Mouse (Mus musculus): Measurements from ENCODE around the gene Bhlha15.

The Bhlha15 gene

DNA sequence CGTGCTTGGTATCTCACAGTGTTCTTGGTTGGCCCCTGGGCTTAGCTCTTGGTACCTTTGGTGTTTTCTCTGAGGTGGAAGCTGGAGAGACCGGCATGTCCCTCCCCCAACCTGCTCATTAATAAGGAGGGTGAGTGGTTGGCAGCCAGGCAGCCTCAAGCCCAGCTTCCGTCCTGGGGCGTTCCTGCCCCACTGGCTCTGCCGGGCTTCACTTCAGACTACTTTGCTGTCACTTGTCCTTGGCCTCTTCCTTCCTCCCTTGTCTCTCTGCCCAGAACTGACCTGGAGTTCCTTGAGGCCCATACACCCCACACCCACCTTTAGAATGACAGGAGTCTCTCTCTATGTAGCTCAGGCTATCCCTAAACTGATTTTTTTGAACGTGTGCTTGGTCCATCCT is 2.6 kb downstream of the Bhlha15 start:
- no peak for DNase-seq

DNA sequence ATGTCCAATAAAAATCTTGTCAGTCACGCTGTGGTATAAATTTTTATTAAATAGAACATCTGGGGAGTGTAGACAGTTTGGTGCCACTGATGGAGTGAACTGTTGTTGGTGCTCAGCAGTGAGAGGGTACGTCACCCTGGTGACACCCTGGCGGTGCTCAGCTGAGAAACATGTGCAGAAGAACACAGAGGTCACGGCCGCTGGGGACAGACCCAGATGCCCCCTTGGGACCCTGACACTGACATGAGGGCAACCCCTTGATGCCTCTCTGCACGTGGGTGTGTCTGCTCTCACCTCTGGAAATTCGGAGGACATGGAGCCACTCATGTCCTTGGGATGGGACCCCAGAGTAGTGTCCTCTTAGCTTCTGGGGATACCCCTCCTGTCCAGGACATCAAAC is 4.3 kb downstream of the Bhlha15 start:
- DNase-seq: no peak

DNA sequence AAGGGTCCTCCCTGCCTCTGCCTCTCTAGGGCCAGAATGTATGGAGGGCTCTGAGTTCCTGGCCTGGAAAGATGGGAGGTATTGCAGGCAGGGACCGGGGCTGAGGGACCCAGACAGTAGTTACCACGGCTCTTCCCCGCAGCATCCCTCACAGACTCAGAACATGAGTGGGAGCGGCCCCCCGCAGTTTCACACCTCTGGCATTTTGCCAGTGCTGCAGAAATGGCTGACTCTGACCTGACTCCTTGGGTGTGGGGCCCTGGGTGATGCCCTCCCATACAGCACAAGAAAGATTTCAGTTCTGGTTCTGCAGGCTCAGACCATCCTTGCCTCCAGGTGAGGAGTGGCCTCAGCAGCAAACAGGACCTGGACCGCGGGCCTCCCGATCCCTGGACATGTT is 5.5 kb downstream of the Bhlha15 start:
- no peak for DNase-seq

DNA sequence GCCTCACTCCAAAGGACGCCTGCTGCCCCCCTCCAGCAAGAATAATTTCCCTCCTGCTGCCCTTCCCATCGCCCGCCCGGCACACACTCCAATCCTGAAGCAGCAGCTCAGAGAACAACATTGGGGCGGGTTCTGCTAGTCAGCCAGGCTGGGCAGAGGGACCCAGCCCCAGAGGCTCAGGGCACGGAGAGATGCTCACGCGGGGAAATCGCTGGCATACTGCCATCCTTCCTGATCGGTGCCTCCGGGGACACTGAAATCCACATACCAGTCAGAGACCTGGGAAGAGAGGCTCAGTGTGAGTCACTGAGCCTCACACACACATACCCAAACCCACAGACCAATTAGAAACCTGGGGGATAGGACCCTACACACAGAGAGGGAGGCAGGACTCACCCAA is 10.5 kb downstream of the Bhlha15 start:
- peak in 1 of 2 experiments; percentile 59 for DNase-seq

DNA sequence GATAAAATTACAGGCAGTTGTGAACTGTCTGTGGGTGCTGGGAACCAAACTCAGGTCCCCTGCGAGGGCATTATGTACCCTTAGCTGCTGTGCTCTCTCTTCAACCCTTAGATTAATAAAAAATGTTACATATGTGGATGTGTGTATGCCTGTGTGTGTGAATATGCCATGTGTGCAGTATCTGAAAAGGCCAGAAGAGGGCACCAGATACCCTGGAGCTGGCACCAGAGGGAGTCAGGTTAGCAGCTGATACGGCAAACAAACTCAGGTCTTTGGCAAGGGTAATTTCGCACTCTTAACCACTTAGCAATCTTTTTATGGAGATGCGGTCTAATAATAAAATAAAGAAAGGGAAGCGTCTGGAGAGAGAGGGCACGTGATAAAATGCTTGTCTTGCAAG is 12.3 kb downstream of the Bhlha15 start:
- peak in 1 of 2 experiments; percentile 57 for DNase-seq

DNA sequence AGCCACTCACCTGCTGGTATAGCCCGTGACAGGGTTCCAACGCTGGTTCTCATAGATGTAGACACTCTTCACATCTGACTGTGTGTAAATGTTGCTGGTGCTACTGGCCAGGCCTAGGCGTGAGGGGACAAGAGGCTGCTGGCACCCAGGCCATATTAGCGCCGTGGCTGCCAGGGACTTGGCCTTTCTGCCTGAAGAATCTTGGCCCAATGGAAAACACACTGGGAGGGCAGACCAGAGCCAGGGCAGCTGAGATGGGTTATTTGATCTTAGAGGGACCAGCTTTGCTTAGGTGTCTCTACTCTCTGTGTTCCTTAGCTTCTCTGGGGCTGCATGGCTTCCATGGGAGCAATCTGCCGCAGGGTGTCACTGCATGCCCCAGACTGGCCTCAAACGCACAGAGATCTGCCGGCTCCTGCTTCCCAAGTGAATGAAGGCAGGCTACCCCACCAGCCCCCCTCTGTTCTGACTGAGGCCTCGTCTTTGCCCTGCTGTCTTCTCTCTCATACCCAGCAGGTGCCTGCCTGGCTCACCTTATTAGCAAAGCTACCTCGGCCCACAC is 13.4 kb downstream of the Bhlha15 start:
- peak; percentile 61 to 64 for DNase-seq

DNA sequence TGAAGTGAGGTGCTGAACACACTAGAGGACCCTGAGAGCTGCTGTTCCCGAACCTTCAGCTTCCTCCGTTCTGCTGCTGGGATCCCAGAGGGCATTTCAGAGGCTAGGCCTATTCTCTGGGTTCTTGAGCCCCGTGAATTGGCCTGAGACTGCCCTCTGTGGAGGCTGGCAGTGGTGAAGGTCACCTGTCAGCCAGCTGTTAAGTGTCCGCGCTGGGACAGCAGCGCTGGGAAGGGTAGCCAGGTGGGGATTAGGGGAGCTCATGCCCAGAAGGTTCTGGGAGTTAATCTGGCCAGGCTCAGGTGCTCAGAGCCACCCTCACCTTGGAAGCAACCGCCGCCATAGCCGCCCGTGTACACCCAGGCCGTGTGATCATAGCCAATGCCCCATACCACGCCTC is 14.2 kb downstream of the Bhlha15 start:
- DNase-seq: no peak

DNA sequence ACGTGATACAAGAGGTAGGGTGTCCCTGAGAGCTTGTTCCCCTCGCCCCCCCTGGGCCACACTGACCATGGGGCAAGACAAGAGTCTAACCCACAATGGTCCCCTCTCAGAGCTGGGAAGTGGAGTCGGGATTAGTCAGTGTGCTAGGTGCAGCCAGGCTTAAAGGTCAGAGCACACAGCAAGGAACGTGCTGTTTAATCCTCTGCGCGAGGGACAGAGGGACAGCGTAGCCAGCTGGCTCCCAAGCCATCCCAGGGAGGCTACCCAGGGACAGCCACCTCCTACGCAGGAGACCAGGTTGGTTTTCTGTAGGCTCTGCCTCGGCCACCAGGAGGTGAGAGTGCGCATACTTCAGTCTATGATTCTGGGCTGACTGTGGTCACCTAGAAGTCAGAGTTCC is 14.8 kb downstream of the Bhlha15 start:
- DNase-seq: no peak

DNA sequence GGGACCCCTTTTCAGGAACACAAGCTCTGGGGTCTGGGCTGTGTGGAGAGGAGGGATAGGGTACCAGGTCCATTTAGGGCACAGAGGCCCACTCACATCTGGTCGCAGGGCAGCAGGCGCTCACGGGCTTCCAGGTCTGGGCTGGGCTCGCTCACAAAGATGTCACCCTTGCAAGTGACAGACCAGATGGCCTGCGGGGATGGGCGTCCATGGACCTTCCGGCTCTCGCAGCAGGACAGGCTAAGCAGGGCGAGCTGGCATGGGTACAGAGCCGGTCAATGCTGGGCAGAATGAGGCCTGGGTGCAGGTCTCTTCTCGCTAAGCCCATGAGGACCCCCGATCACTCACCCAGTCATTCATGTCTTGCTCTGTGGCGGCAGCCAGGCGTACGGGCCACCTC is 16.0 kb downstream of the Bhlha15 start:
- no peak for DNase-seq

DNA sequence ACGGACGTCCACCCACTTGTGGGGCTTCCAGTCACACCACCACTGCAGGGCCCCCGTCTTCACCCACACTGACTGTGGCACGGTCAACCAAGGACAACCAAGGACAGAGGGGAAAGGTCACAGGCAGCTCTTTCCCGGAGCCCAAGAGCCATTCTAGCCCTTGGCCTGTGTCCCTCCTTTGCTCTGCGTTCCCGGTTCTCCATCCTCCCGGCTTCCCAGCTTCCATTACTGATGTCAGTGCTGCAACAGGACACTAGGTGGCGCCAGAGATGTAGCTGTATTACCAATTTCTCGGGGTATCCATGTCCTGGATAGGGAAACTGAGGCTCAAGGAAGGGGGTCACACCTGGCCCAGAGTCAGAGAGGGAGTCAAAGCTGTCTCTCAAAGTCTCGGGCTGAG is 17.4 kb downstream of the Bhlha15 start:
- peak; percentile 70 to 79 for DNase-seq

DNA sequence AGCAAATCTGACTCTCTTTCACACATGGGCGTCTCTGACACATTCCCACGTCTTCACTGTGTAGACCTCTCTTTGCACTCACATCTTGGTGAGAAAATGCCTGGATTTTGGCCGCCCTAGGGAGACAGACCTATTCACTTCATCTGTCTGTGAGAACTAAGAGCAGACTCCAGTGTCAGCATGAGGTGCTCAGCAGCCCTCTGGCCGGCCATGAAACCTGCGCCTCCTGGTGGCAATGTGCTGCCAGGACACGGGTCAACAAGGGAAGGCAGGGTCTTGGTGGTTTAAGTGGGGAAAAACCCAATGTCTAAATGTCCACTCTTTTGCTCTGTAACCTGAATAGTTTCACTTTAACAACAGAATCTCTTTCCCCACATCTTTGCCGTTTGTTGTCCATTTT is 24.4 kb downstream of the Bhlha15 start:
- DNase-seq: peak; percentile 77 to 86

DNA sequence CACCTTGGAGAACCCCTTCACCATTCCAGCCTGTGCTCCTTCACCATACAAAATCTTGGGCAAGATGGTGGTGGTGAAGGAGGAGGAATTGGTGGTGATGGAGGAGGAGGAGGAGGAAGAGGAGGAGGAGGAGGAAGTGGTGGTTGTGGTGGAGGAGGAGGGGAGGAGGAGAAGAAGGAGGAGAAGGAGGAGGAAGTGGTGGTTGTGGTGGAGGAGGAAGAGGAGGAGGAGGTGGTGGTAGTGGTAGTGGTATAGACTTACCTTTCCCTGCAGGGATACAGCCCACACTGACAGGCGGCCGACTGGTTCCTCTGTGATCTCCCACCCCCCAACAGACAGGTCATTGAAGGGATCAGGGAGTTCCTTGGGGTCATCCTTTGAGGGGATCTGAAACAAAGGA is 25.9 kb downstream of the Bhlha15 start:
- no peak for DNase-seq

DNA sequence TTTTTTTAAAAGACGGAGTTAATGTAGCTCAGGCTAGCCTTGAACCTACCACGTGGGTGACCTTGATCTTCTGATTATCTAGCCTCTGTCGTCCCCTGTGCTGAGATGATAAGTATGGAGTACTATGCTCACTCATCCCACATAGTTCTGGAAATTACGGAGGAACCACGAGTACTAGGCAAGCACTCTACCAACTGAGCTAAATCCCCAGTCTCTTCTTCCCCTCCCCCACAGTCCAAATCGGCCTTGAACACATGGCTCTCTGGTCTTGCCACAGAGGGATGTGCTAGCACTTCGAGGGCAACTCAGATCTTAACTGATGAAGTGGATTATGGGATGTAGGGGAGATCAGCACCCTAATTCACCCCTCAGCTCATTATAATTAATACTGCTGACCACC is 28.0 kb downstream of the Bhlha15 start:
- no peak for DNase-seq

DNA sequence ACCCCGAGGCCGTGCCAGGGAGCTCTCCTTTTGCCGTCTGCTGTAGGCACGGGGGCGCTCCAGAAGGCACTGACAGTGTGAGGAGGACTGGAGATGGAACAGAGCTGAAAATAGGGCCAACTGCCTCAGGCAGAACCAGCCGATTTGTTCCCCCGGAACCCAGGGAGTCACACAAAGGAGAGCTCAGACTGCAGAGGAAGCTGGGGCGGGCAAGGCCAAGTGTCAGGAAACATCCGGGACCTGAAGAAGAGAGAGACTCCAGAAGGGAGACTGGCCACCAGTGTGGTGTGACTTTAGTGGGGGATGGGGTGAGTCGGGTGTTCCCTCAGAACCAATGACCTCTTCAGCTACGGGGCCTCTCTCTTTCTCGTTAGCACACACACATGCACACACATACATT is 29.2 kb downstream of the Bhlha15 start:
- no peak for DNase-seq

DNA sequence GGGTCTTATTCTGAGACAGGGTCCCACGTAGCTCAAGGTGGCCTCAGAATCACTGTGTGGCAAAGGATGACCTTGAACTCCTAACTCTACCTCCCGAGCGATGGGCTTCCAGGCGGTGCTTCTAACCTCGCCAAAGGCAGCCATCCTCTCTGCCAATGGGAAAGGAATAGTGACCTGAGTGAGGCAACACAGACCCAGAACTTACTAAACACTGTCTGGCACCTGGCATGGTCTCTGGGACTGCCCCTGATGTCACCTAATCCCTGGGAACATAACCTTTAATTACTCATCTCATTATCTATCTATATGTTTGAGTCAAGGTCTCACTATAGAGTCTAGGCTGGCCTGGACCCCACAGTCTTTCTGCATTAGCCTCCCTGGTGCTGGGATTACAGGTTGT is 29.9 kb downstream of the Bhlha15 start:
- no peak for DNase-seq

DNA sequence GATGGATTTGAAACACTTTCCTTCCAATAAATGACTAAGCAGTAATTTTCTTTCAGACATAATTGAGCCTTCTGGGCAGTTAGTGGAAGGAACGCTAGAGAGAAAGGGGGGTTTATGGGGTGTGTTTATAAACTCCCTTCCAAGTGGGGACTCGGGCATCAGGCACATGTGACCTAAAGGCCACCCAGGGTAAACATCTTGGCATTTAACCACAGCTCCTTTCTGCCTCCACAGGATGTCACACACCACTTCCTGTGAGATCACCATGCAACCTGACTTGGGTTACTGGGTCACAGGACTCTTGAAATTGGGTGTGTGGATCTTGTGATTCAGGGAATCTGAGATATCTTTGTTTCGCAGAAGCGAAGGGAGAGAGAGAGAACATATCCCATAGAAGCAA is 31.2 kb downstream of the Bhlha15 start:
- no peak for DNase-seq

DNA sequence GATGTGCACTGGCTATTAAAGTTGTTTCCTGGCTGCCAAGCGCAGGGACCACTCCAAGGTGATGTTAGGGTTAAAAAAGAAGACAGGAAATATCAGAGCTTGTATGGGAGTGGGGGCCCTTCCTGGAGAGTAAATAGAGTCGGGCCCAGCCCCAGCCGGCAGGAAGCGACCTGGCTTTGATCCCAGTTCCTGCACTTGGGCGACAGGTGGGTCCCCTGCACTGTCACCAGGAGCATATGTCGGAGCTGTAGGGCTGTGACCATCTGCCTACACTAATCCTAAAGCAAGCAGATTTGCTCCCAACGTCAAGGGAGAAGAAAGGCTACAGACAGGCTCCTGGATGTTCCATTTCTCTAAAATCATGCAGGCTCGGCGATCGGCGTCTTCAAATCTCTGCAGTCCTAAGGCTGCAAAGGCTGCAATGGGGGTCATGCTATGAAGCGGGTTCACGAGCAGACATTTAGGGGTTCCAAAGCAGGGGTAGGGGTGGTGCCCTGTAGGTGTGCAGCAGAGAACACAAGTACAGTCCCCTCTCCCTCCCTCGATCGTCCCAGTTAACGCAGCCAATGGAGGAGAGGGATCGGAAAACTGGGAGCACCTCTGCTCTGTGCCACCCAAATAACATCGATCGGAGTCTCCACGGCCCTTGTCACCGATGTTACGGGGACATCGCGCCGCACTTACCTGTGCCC is 32.9 kb downstream of the Bhlha15 start:
- peak; percentile 90 to 91 for DNase-seq

DNA sequence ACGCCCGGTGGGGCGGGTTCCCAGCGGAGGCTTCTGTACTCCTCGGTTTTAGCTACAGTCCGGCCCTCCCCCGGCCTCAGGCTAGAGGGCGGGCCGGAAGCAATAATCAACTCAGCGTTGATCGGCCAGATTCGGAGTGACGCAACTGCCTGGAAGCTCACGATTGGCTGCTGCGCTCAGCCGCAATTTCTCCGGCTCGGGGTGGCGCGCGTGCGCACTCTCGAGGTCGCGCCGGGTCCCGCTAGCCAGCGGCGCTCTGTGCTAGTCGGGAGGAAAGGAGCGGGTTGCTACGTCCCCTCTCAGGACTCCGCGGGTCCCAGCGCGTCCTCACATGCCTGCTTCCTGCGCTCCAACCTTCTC is 33.4 kb downstream of the Bhlha15 start, which contains the start of gene Tecpr1:
Gene Tecpr1 (minus strand): TSS at position 113 of the 360 bp plus-strand sequence.
- peak; percentile 96 to 98 for DNase-seq

DNA sequence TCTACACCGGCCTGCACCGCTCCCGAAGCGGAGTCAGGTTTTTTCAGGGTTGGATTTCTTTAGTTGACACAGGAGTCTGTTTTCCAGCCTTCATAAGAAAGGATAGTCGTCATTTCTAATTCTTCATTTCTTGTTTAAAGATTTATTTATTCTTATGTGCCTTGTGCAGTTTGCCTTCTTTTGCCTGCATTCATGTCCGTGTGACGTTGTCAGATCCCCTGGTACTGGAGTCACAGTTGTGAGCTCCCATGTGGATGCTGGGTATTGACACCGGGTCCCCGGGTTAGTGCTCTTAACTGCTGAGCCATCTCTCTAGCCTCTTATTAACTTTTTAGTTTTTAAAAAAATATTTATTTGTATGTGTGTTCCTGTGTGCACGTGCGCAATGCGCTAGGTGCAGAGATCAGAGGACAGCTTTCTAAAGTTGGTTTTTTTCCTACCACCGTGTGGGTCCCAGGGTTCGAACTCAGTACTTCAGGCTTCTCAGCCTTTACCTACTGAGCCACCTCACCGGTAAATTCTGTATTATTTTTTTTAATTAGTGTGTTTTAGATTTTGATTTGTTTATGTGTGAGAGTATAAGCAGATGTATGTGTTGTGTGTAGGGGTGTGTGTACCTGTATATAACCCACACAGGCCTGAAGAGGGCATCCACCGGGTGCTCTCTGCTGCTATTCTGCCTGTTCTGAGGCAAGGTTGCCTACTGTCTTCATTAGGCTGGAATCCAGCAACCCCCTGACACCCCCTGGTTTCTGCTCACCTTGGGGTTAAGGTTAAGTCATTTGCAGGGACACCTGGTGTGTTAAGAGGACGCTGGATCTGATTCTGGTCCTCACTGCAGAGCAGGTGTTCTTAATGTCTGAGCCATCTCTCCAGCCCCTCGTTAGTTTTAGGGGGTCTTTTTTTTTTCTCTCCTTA is 34.1 kb downstream of the Bhlha15 start:
- DNase-seq: no peak

DNA sequence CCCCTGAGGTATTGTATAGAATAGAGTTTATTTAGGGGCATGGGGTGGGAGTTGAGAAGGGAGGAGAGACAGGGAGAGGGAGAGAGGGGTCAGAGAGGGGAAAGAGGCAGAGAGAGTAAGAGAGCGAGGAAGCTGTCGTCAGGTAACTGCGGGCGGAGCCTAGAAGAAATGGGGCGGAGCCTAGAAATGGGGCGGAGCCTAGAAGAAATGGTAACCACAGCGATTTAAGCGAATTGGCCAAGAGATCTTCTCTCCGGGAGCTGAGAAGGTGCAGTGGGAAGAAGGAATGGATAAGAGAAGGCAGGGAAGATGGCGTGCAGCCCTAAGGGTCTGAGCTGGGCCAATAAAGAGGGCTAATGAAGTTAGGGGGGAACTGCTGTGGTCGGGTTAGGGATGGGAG is 36.1 kb downstream of the Bhlha15 start:
- no peak for DNase-seq

DNA sequence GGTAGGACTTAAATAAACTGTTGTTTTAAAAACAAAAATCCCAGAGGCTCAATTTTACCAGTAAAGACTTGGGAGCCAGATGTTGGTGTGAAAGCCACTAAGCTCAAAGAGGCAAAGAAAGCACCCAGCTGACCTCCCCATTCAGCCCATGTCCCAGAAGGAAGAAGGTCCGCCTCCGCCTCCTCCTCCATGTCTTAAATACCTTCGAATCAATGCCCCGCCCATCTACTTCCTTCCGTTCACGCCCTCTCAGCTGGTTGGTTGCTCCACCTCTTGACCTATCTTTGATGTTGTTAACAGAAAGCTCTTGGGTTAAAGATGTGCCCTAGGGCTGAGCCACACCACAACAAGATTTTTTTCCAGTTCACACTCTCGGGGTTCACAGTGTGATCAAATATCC is 40.1 kb downstream of the Bhlha15 start:
- DNase-seq: no peak

DNA sequence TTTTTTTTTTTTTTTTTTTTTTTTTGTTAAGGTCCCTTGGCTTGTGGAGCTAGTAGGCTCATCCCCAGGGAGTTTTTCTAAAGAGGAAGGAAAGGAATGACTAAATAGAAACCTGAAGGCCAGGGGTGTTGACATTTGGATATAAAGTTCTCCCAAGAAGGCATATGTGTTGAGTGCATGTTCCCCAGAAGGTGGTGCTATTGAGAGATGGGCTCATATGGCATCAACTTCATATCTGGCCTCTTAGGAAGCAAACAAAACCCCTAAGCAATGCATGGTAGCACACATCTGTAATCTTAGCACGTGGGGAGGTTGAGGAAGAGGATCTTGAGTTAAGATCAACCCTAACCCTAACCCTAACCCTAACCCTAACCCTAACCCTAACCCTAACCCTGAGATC is 41.3 kb downstream of the Bhlha15 start:
- DNase-seq: no peak

DNA sequence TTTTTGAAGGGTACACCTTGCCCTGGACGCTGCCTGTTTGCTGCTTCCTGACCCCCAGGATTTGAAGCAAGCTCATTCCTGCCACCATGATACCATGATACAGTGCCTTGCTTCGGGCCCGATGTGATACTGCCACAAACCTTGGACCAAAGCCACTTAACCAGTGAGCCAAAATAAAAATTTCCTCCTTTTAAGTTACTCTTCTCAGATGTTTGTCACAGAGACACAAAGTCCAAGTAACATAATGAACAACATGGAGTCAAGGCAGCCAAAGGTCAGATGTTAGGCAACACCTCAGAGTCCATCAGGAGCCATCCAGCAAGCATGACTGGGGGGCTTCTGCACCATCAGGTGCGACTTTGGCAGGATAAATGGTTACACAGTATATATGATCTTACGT is 42.4 kb downstream of the Bhlha15 start:
- DNase-seq: no peak

DNA sequence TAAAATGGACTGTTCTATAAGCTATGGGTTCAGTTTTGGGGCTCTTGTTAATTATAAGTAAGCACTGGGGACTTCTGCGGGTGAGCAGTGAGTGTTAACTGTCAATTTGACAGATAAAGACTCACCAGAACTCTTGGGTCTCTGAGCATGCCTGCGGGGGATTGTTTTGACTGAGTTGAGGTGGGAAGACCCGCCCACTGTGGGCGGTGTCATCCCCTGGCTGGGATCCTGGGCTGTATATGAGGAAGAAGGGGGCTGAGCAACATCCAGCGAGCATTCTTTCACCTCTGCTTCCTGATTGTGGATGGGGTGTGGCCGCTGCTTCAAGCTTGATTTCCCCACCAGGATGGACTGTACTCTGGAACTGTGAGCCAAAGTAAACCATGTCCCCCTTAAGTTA is 44.1 kb downstream of the Bhlha15 start:
- no peak for DNase-seq

Measured in cerebellum, postnatal 14 days (tissue).